Mouse (Mus musculus): ENCODE measurements at regions not wholly inside any gene's neighbourhood (a gene's known extent, or its start where the extent isn't known, plus 50 kb on each side); places are given as distances from the start of the nearest gene placed in this dataset.
"Not testable (repeated sequence)": the region's sequence is repeated elsewhere in the genome, so short reads cannot be mapped to it uniquely, and the experiment has no call there.

DNA sequence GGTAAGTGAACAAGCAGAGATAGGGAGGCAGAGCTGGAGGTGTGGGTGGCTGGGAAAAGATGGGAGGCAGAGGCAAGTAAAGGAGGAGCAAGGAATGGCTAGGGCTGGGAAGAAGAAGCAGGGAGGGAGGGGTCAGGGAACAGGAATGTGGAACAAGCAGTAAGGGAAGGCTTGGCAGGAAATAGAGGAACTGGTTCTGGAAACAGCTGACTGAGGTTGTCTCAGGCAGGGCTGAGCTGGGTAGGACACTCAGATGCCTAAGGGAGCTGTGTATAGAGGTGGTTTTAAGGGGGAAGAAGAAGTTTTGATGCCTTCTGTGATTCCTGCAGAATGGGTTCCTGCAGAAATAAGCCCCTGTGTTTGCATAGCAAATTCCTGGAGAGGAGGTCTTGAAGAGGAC, 92.7 kb downstream of the Nucb2 start:
- DNase-seq: no peak

DNA sequence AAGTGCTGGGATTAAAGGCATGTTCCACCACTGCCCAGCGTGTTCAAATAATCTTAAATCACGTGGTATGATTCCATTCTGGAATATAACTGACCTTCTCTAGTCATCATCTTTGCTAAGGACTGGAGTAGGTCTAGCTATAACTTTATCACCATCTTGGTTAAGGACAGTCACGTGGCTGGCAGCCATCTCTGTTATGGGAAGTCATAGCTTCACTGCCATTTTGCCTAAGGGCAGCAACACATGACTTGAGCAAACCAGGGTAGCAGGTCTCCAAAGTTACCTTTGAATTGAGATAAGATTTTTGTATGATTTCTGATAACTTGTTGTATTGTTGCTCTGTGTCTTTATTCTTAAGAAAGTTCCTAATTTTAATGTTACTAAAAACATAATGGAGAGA, 96.2 kb downstream of the Nucb2 start:
- no peak for DNase-seq

DNA sequence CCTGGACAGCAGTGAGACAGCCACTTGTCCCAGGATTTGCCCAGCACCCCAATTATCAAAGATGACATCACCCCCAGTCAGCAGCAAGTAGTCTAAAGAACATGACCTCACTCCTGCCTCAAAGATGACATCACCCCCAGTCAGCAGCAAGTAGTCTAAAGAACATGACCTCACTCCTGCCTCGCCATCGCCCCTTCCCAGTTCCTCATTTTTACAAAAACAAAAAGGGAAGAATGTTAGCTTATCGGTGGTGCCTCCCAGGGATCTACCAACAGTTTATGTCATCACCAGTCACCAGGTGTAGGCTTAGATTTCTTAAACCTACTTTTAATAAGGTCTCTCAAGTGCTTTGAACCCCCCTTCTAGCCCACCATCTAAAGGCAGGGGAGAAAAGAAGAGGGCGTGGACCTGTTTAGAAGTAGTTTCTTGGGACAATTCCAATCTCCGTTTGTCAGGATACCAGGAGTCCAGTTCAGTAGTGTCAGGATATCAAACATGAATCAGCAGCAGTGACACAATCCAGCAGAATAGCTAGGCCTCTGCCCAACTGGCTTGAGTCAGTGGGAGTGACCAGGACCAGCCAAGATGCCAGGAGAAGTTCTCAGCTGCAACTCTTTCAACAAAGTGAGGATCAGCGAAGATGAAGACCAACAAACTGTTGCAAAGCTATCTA, 99.1 kb downstream of the Nucb2 start:
- DNase-seq: no peak

DNA sequence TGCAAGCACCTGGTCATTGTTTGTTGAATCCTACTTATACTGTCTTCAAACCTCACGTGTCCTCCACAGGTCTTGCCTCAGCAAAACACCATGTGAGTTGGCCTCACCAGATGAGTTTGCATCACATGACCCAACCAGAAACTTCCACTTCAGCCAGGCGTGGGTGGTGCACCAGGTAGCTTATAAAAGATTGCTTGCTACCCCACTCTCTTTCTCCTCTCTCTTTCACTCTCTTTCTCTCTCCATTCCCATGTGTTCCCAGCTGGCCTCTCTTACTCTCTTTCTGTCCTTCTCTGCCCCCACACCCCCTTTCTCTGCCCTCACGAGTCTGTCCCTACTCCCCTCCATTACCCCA, 99.6 kb downstream of the Nucb2 start:
- no peak for DNase-seq

DNA sequence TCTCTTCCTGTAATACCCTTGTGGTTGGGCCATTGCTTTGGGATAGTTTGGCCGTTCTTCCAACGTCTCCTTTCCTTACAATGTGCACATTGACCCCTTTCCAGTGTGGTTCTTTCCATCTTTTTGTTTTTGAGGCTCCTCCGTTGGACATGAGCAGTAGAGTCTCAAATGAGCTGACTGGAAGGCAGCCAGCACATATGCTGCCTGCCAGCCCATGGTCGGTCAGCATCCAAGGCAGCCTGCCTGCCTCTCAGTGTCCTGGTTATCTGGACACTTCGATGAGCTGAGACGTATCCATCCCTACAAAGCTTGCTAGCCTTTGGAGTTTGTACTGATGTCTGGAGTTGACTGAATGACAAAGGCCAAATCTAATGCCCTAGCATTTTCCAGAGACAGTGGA, 102.1 kb downstream of the Nucb2 start:
- no peak for DNase-seq

DNA sequence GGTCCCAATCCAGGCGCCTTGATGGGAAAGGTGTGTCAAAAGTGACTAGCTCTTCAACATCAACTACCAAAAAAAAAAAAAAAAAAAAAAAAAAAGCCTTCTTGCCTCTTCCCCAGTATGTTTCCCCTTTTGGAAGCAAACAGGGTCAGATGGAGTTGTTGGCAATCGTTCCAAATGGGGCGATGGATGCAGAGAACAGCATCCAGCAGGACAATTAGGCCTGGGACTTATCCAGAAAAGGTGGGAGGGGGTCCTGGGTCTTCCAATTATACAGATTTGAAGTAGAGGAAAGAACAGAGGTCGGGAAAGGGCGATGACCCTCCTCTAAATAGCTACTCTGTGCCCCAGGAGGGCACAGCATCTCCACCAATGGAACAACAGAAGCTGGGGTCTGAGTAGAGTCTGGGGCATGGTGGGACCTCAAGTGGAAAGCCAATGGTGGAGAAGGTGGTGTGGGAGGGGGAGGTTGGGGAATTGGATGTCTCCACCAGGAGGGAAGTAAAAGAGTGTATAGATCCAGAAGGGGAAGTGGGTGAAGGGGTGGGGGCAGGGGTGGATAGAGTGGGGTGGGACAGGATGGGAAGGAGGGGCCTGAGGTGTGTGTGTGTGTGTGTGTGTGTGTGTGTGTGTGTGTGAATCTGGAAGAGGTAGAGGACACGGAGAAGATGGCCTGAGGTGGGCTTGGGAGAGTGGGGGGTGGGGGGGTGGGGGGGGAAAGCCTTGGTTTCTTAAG, 102.7 kb downstream of the Nucb2 start:
- no peak for DNase-seq

DNA sequence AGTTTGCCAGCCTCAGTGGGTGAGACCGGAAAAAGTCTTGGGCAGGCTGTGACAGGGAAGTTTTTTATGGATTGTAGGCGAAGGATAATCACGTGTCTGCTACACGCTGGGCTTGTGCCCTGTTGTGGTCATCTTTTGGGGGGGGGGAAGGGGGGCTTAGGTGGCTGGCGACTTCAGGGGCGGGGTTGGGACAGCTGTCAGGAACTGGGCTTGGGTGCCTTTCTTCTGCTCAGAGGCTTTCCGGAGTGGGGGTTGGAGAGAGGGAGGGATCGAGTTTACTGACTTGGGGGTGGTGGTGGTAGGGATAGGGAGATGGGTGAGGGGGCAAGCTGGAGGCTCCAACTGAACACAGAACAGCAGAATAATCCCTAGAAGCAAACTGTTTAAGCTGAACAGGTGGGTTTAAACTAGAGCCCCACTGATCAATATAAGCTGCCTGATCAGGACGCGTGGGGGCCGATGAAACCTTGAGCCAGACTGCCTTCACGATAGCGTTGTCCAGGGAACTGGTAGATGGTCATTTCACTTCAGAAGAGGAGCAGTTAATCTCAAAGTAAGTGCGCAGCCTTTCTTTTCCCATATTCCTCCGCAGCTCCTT, 103.6 kb downstream of the Nucb2 start:
- DNase-seq: no peak

DNA sequence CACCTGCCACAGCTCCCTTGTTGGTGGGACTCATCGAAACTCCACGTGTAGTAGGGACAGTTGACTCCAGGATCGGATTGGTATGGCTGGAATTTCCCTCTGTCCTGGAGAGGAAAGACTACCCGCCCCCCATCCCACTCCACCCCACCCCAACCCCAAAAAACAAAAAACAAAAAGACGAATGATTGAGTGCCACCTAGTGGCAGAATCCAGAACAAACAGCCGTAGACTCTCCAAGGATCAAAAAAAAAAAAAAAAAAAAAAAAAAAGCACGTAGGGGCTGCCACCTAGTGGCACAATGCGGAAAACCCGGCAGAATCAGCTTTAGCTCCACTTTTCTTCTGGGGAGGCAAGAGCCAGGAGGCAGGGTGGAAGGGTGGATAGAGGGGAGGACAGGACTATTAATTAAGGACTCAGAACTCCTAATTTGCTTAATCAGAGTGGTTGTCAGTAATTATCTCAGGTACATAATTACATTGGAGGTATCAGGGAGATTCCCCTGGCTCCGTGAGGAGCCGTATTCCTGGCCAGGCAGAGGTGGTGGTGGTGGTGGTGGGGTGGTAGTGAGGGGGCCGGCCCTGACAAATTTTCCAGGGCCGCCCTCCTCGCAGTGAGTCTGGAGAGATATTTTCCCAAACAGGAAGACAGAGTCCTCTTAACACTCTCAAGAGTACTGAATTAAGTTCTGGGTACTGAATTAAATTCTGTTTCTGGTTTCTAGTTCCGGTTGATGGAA, 104.3 kb downstream of the Nucb2 start:
- DNase-seq: peak; percentile 63

DNA sequence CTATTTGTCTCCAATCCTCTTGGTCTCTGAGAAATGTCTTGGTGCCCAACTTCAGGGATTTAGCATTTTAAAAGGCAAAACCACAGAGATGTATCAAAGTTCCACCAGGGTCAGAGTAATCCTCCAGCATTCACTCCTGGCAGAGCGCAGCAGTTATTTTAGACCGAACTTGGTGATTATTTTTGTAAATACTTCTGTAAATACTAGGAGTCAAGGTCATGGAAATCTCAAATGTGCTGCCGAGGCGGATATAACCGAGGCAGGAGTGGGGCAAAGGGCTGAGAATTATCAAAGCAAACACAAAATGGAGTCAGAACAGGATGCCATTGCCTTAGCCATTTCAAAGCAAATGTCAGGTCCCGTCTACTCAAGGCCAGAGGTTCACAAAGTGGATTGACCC, 105.2 kb downstream of the Nucb2 start:
- DNase-seq: no peak

DNA sequence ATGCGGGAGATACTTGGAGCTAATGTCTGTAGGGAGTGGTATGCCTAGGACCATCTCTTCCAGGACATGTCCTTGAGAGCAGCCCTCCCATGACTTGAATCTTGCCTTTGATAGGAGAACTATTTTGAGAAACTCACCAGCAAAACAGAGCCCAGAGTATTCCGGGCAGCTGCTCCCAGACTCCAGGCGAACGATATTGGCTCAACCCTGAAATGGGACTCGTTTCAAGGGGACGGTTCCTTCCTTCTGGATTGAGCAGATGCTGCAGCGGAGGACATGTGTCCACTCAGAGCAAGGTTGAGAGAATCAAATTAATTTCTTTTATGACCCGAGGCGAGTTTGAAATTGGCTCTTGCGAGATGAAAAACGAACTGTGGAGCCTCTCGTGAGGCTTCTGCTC, 105.7 kb downstream of the Nucb2 start:
- peak; percentile 17 for DNase-seq

DNA sequence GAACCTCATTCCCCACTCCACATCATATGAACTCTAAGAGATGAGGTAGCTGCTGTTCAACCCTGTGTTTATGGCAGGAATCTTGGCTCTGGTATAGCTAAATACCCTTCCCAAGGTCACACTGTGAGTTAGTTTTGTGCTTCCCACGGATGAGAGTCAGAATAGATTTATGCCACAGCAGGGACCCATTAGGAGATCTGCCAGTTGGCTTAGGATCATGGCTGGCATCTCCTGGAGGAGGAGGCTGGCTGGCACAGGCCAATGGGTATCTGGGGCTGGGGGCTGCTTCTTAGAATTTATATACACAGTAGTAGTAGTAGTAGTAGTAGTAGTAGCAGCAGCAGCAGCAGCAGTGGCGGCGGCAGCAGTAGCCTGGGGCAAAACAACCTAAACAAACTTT, 111.8 kb downstream of the Nucb2 start:
- no peak for DNase-seq

DNA sequence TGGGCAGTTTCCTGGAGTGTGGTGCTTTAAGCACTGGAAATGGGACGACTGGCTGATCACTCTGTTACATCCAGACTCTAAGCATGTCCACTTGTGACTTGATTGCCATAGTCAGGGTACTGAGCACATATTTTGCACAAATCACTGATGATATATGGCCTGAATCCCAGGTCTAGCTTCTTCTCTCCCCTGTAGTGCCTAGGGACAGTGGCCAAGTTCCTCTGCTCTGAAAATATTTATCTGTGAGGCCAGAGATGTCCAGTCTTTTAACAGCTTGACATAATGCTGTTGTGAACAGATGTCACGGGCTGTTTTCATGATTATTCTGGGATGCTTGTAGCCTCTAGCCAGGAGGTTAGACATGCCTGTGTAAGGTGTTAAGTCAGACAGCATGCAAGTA, 115.5 kb downstream of the Nucb2 start:
- DNase-seq: no peak

DNA sequence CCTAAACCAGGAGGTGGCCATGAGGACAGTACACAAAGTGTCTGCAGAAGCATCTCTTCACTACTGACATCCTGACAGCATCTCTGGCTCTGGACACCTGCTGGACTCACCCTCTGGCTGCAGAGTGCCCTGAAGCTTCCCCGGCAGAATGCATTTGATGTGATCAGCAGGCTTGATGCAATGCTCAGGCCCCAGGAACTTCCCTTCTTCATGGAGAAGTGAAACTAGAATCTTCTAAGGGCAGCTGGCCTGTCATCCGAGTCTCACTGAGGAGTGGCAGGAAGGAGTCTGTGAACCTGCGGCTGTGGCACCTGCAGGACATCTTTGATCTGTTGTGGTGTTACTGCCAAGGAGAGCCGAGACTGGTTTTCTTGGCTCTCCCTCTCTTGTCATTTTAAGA, 116.2 kb downstream of the Nucb2 start:
- DNase-seq: no peak

DNA sequence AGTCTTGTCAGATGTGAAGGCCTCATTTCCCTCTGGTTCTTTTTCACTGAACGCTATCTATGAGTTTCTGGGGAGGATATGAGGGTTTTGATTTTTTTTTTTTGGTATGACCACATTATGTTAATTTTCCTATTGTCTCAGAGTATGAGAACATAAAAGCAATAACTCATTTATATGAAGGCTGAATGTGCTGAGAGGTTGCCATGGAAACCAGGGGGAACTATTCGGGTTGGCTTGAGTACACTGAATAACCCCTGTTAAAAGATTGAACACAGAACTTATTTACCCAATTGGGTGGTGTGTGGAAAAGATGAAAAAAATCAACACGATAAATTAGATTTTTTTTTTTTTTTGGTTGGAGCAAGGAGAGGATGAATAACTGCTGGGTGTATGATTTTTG, 129.0 kb downstream of the Nucb2 start:
- no peak for DNase-seq

DNA sequence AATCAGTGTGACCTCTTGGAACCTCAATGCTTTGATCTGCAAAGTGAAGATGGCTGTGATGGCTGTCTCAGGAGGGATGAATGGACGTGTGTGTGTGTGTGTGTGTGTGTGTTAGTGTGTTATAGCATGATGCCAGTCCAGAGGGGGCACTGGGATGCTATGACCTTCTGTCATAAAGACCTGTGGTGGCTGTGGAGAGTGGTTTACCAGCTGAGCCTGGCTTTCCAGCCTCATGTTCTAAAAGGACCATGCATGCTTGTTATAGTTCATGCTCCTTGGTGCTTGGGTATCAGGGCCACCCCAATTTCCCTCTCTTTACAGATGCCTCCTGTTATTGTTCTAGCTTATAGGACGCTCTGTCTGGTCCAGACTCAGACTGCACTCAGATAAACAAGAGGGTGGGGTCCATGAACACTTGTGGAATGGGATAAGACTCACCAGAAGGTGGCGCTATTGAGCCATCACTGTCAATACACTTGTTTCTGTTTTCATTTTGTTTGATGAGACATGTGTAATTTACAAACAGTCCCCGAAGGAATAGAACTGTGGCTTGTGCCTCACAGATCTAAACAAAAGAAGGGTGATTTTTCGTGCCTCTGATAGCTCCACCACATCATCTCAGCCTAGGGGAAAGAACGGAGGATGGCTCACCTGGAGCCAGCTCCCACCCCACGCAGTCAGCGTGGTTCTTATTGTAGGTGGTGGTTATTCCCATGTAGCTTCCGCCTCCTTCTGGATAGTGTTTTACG, 140.9 kb downstream of the Nucb2 start:
- DNase-seq: peak; percentile 62

DNA sequence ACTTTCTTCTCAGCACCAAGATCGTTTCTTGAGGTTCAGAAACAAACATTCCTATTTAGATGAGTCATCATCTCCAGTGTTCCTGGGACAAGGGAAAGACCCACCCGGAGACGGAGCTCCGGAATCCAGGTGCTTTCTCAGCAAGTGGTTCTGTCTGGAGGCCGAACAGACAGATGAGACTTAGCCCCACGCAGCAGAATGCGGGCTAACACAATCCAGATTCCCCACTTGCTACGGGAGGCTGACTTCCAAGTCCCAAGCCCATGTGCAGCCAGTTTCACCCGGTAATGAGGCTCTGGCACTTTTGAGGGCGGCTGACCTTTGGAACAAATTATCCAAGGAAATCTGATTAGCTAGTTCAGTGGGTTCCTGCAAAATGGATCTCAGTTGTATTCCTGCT, 150.3 kb downstream of the Nucb2 start:
- no peak for DNase-seq

DNA sequence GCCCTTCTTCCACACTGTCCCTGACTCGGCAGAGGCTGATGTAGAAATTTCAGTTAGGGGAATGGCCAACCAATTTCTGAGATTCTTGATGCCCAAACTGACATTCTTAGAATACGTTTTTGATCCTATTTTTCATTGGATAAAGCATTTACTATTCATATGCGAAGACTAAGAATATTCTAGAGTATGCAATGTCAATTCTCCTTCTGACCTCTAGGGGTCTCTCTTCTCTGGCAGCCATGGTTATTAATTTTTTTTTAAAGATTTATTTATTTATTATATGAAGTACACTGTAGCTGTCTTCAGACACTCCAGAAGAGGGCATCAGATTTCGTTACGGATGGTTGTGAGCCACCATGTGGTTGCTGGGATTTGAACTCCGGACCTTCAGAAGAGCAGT, 152.9 kb downstream of the Nucb2 start:
- not testable (repeated sequence) for DNase-seq

DNA sequence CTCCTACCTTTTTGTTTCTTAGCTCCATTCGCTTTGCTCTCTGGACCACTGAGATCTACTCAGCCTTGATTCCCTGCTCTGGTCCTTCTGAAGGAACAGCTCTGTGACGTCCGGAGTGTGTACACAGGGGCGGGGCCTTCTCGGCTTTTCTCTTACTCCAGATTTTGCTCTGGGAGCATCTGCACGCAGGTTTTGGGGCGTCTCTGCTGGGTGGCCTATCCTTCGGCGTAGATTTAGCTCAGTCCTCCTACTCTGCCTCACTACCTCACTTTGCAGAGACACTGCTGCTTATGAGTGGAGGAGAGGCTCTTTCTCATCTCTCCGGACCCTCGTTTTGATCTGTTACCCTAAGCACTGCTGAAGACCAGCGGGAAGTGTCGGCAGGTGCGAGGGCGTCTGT, 161.4 kb downstream of the Nucb2 start:
- DNase-seq: no peak

DNA sequence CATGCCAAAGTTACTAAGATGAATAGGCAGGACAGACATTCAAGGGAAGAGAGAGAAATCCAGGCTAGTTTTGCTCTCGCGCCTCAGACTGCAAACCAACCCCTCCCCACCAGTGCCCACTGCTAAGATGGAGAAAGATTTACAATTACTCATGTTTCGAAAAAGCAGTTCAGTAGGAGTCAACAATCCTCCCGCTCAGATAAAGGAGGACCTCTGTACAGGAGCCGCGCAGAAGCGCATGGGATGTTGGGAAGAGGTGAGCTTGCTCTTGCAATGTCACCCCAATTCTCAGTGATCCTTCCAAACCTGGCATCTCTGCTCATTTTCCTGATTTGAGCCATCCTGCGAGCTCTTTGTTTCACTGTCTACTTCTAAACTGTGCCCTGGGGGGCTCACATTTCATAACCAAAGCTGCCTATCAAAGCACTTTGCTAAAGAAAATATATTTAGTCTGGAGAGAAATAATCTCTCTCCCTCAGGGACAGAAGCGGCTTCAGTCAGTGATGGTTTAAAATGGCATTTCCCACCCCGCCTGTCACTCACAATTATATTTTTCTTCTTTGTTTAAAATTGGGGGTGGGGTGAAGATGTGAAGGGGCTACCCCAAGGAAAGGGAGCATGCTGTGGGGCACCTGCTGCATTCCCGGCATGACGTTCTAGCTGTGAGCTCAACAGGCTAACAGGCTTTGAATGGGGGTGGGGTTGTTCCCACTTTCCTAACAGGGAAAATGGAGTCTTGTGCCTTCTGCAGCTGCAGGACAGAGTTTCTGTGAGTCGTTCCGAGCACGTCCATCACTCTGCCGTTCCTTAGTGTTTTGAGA, 170.2 kb downstream of the Nucb2 start:
- DNase-seq: no peak

DNA sequence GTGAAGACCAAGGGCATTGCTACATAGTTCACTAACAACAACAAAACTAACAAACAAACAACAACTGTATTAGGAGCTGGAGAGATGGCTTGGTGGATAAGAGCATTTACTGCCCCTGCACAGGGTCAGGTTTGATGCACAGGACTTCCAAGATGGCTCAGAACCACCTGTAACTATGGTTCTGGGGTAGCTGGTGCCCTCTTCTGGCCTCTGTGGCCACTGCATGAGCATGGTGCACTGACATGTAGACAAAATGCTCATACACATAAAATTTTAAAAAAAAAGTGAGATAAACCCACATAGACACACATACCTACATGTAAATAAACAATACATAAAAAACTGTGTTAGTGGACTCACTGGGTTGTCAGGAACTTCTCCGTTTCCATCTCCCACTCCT, 172.5 kb downstream of the Nucb2 start:
- DNase-seq: no peak

DNA sequence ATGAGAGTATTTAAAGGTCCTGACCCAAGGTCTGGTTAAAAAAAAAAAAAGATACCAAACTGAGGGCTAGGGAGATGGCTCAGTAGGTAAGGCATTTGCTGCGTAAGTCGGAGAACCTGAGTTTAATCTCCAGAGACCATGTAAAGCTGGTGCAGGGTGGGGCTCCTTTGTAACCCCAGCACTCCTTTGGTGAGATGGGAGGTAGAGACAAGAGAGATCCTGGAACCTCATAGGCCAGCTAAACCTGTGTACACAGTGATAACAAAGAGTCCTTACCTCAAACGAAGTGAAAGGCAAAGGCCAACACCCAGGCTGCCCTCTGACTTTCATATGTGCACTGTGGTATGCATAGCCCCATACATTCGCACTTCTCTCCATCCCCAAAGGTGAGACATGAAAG, 175.0 kb downstream of the Nucb2 start:
- no peak for DNase-seq

DNA sequence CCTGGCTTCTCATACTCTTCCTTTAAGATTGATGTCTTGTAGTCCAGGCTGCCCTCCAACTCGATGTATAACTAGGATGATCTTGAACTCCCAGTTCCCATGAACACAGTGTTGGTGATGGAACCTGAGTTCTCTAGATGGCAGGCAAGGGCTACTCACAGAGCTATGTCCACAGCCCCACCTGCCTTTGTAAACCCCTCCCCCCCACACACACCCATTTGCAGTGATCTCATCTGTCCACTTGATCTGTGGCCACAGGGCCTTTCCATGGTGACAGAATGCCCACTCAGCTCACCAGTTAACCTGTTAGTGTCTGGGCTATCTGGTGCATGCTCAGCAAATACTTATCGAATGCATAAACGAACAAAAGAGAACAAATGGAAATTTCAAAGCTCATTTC, 176.4 kb downstream of the Nucb2 start:
- no peak for DNase-seq

Measured in gastrocnemius, postnatal 10 days (tissue).